Mouse (Mus musculus): ENCODE measurements around the gene Ptprj.

GRCm38 (mm10) chr2:90543989-90544388 is 36.5 kb downstream of the Ptprj start:
- no peak for TF ChIP-seq CTCF (IDR thresholded peaks at IDR 0.05; ENCODE audit: control insufficient read depth, insufficient read depth, insufficient replicate concordance, low read depth, low read length)
- TF ChIP-seq POLR2A (IDR thresholded peaks at IDR 0.05; ENCODE audit: control insufficient read depth, low read depth, low read length) = no peak
